Mouse (Mus musculus): ENCODE data around the gene Obscn.

DNA sequence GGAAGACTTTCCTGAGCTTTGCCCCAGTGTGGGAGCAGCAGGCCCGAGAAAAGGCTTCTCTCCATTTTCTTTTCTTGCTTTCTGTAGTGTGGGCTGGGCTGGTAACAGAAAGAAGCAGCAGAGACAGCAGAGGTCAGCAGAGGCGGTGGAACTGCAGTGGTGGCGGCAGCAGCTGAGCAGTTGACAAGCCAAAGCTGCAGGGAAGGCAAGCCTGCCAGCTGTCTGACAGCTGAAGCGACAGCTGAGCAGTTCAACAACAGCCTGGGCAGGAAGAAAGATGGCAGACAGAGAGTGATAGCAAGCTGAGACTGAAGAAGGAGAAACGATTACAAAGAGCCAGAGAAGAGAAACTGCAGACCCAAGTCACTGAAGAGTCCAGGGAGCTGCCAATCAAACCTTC lies 25.2 kb upstream of the Obscn start:
- TF ChIP-seq CTCF (IDR thresholded peaks at IDR 0.05; ENCODE audit: control insufficient read depth, insufficient read depth, low read length): no peak
- no peak for TF ChIP-seq POLR2A (IDR thresholded peaks at IDR 0.05; ENCODE audit: borderline replicate concordance, control insufficient read depth, low read depth, low read length)
